Mouse (Mus musculus) v-Abl transformed pro-B cells (cell line): ENCODE measurements around the gene Unc13d.
"Not testable (repeated sequence)": the region's sequence is repeated elsewhere in the genome, so short reads cannot be mapped to it uniquely, and the experiment has no call there.

ENCODE experiments used
- in situ Hi-C, 2 experiments: fragments of 400-800 bp; cut with MboI; formaldehyde crosslinking; loops; one replicate each; pipeline ENCODE4 v1.15.1; 2025; ENCODE audit not compliant: unreplicated experiment in 2 of 2

Unc13d gene

GRCm38 (mm10) chr11:116100839-116101238 is 23.1 kb upstream of the Unc13d start:
- in situ Hi-C loops: no loop called here

- in situ Hi-C loops: no loop called here
These were observed 22.6 kb upstream of the Unc13d start for GRCm38 (mm10) chr11:116100385-116100784.

- in situ Hi-C loops: no loop called here
These were observed 21.7 kb upstream of the Unc13d start for GRCm38 (mm10) chr11:116099462-116099861.

- in situ Hi-C loops: no loop called here
These were observed 21.1 kb upstream of the Unc13d start for GRCm38 (mm10) chr11:116098711-116099460.

GRCm38 (mm10) chr11:116096213-116097108 is 18.7 kb upstream of the Unc13d start:
- in situ Hi-C loops: no loop called here

GRCm38 (mm10) chr11:116095573-116095972 is 17.8 kb upstream of the Unc13d start:
- in situ Hi-C loops: no loop called here

- in situ Hi-C loops: no loop called here
These were observed 16.2 kb upstream of the Unc13d start for GRCm38 (mm10) chr11:116093771-116094565.

- in situ Hi-C loops: not testable (repeated sequence)
These were observed 15.2 kb upstream of the Unc13d start for GRCm38 (mm10) chr11:116092959-116093358.

- in situ Hi-C loops: no loop called here
These were observed 13.8 kb upstream of the Unc13d start for GRCm38 (mm10) chr11:116091591-116091990.

- in situ Hi-C loops: loop anchor here (5.0 kb wide), 1 partner anchor 43 kb away; the partner anchor contains the start of gene Trim65 (in 2 of the 2)
These were observed 11.8 kb upstream of the Unc13d start for GRCm38 (mm10) chr11:116089545-116089944.

- in situ Hi-C loops: loop anchor here (5.0 kb wide), 1 partner anchor 43 kb away; the partner anchor contains the start of gene Trim65 (in 2 of the 2)
These were observed 11.1 kb upstream of the Unc13d start for GRCm38 (mm10) chr11:116088741-116089394.

- in situ Hi-C loops: loop anchor here (5.0 kb wide), 1 partner anchor 44 kb away; the partner anchor contains the start of gene Trim65 (in 2 of the 2)
These were observed 10.4 kb upstream of the Unc13d start for GRCm38 (mm10) chr11:116088188-116088587.

- in situ Hi-C loops: loop anchor here (5.0 kb wide), 1 partner anchor 45 kb away; the partner anchor contains the start of gene Trim65 (in 2 of the 2)
These were observed 9.7 kb upstream of the Unc13d start for GRCm38 (mm10) chr11:116087194-116088130.

GRCm38 (mm10) chr11:116086258-116087193 is 8.8 kb upstream of the Unc13d start, which contains the start of gene Wbp2:
TSS of gene Wbp2 (minus strand) at chr11:116086995.
- in situ Hi-C loops: loop anchor here (5.0 kb wide), 1 partner anchor 46 kb away; the partner anchor contains the start of gene Trim65 (in 2 of the 2)

- in situ Hi-C loops: no loop called here
These were observed 6.4 kb upstream of the Unc13d start for GRCm38 (mm10) chr11:116084166-116084565.

- in situ Hi-C loops: no loop called here
These were observed 5.4 kb upstream of the Unc13d start for GRCm38 (mm10) chr11:116083096-116083672.

GRCm38 (mm10) chr11:116081081-116081480 is 3.3 kb upstream of the Unc13d start:
- in situ Hi-C loops: no loop called here
